Mouse (Mus musculus) kidney, embryonic 15.5 days (tissue): ENCODE results near the gene Agpat4. TPM values are rescaled to one million over a fixed set of nuclear protein-coding genes. Genes with fewer than 3 reads are reported as not detected.

Source experiments
- ATAC-seq: fragments of 200-750 bp; cut with Nextera tagmentation; replicated peaks from 2 replicates; pipeline ENCODE4 v1.8.0; 2017; ENCODE audit warnings: moderate TSS enrichment; ENCODE audit not compliant: low FRiP score
- H3K27ac ChIP-seq: fragments of 300-500 bp; sonication (generic); 2 replicates; pipeline ENCODE4 v1.5.1; 2015; ENCODE audit warnings: mild to moderate bottlenecking, inconsistent platforms
- H3K27me3 ChIP-seq: fragments of 300-500 bp; sonication (generic); 2 replicates; pipeline ENCODE4 v1.6.1; 2015; ENCODE audit warnings: inconsistent platforms
- H3K36me3 ChIP-seq: fragments of 300-500 bp; sonication (generic); 2 replicates; pipeline ENCODE4 v1.6.1; 2015; ENCODE audit warnings: inconsistent platforms
- H3K4me1 ChIP-seq: fragments of 300-500 bp; sonication (generic); 2 replicates; pipeline ENCODE4 v1.6.1; 2015; ENCODE audit warnings: inconsistent platforms
- H3K4me2 ChIP-seq: fragments of 300-500 bp; sonication (generic); 2 replicates; pipeline ENCODE4 v1.6.1; 2015; ENCODE audit warnings: moderate library complexity, mild to moderate bottlenecking, inconsistent platforms
- H3K4me3 ChIP-seq: fragments of 300-500 bp; sonication (generic); replicated peaks from 2 replicates; pipeline ENCODE4 v1.5.1; 2015; ENCODE audit warnings: mild to moderate bottlenecking, inconsistent platforms
- H3K9ac ChIP-seq: fragments of 300-500 bp; sonication (generic); 2 replicates; pipeline ENCODE4 v1.6.1; 2015; ENCODE audit warnings: mild to moderate bottlenecking, inconsistent platforms
- H3K9me3 ChIP-seq: fragments of 300-500 bp; sonication (generic); replicated peaks from 2 replicates; pipeline ENCODE4 v1.6.1; 2016; ENCODE audit warnings: inconsistent platforms
- WGBS: fragments of 180-500 bp; shearing (Covaris S2); methylation state at CpG from one replicate; pipeline ENCODE4 v1.1.7; 2015; ENCODE audit warnings: mixed read lengths; 5-methylcytosine and 5-hydroxymethylcytosine counted together
- polyA plus RNA-seq: library from polyadenylated mRNA; unstranded; fragments of >200 nt; fragmentation: Nextera tagmentation; extraction: Ambion mirVana; gene quantifications from 2 replicates; pipeline ENCODE4 v1.2.1, GENCODE M21; 2015

The Agpat4 gene
- polyA plus RNA-seq, 1 experiment from 2014 or later = 37.2 TPM

DNA sequence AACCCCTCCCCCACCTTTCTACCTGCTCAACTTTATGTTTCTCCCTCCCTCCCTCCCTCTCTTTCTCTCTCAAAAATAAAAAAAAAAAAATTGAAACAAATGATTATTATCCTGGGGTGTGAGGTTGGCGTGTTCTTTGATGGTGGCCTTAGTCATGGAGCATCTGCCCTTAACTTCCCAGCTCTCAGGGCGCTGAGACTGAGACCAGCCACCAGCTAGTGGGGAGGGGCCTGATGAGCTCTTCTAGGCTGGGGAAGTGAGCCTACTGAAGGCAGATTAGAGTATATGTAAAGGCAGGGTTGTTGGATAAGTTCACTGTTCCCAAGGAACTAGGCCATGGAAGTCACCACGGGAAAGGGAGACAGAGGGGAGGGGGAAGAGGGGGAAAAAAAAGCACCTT is 85.7 kb downstream of the Agpat4 start:
- H3K9ac ChIP-seq = no peak overlapping the region
- ATAC-seq = no peak
- 0 out of 2 replicates have a peak, but pooled peaks cover 11% of the 10 kb centered on the region for H3K36me3 ChIP-seq
- WGBS = 74% methylated on average over 3 of the region's 3 CpGs
- H3K27ac ChIP-seq = no peak overlapping the region
- H3K4me2 ChIP-seq = no peak overlapping the region
- H3K4me1 ChIP-seq = peaks cover 53% of the 10 kb centered on the region
- no peak overlapping the region for H3K4me3 ChIP-seq
- no peaks in the 10 kb centered on the region for H3K27me3 ChIP-seq
- no peaks in the 10 kb centered on the region for H3K9me3 ChIP-seq

DNA sequence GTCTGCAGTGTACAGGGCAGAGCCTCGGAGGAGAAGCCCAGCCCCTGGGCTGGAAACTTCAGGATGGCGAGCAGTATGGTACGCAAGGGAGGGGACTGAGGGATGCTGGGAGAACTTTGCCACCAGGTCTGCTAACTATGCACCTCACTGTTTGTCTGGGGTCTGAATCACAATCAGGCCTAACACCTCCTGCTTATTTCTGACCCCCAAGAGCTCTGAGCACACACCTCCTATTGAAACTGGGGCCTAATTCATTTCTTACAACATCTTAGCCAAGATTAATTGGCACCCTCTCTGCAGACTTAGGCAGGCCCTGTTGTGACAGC is 86.1 kb downstream of the Agpat4 start:
- ATAC-seq = no peak
- peaks cover 52% of the 10 kb centered on the region for H3K4me1 ChIP-seq
- no peaks in the 10 kb centered on the region for H3K27me3 ChIP-seq
- 0 out of 2 replicates have a peak overlapping the region, but pooled peaks have one; percentile 52 for H3K27ac ChIP-seq
- no peak overlapping the region for H3K4me3 ChIP-seq
- H3K9me3 ChIP-seq = no peaks in the 10 kb centered on the region
- no peak overlapping the region for H3K9ac ChIP-seq
- H3K4me2 ChIP-seq = no peak overlapping the region
- 82% methylated on average over 3 of the region's 3 CpGs for WGBS
- 0 out of 2 replicates have a peak, but pooled peaks cover 7% of the 10 kb centered on the region for H3K36me3 ChIP-seq

DNA sequence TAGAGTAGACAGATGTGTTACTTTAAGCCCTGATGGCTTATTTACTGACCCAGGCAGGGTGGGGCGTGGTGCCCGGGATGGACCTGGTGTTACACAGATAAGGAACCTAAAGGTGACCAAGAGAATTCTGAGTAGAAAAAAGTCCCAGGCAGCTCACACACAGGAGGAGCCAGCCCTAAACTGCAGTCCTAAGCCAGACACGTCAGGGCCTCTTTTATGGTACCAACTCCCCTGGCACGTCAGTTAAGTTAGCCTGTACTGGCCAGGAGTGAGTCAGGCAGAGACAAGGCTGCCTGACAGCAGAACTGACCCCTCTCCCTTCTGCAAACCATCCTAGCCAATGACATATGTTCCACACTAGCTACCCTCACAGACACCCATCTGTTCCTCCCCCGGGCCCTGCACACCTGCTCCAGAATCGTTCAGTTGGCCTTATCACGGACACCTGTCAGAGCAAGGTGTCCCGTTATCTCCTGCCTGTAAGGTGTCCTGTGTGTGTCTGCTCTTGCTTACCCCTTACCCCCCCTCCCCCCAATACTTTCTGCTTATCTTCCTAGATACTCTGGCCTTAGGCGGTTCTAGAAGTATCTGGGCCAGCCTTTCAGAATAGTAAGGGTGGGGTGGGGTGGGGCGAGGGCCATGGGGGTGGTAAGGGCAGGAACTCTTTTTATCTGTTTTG is 86.7 kb downstream of the Agpat4 start:
- Histone ChIP-seq H3K4me3 (no peak overlapping the region), H3K36me3 (0 out of 2 replicates have a peak, but pooled peaks cover 2% of the 10 kb centered on the region), H3K4me2 (no peak overlapping the region), H3K27ac (peak overlapping the region; percentile 52), H3K4me1 (peaks cover 52% of the 10 kb centered on the region), H3K9me3 (no peaks in the 10 kb centered on the region), H3K27me3 (no peaks in the 10 kb centered on the region), H3K9ac (no peak overlapping the region)
- peak; percentile 62 for ATAC-seq
- 49% methylated on average over 10 of the region's 10 CpGs for WGBS

DNA sequence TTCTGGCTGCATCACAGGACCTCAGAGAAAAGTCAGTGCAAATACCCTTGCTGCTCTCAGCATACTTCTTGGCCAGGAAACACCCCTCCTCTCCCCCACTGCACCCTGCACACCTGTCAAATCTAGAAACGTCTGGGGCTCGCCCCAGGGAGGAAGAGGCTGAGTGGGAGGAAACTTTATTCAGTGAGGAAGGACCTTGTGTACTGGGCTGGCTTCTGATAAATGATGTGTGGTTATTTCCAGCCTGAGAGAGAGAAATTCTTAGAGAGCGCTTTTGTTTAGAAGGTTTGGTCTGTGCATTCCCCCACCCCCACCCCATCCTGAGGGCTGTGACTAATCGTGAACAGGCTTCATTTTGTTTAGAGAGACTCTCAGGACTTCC is 87.2 kb downstream of the Agpat4 start:
- whole genome bisulfite sequencing = 13% methylated on average over 4 of the region's 4 CpGs

DNA sequence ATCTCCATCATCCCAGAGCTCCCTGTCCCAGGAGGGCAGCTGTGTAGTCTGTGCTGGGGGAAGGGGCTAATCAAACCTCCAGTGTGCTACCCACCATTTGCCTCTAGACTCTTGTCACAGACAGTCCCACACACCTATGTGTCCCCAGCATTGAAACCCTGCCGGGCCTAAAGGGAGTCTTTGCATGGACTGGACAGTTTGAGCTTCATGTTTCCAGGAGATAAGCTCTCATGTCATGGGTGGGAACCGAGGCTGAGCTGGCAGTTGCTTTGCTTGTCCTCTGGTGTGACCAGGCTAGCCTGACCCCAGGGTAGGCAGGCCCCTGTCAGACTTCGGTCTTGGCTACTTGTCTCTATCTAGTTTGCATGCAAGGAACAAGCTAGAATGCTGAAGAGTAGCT is 87.7 kb downstream of the Agpat4 start:
- 67% methylated on average over 3 of the region's 3 CpGs for WGBS
- ATAC-seq = no peak; the same call in 1 of the 2 replicates
- H3K27ac ChIP-seq = peak overlapping the region; percentile 52
- H3K36me3 ChIP-seq = peaks cover 2% of the 10 kb centered on the region
- no peaks in the 10 kb centered on the region for H3K27me3 ChIP-seq
- no peak overlapping the region for H3K4me2 ChIP-seq
- peaks cover 52% of the 10 kb centered on the region for H3K4me1 ChIP-seq
- H3K9me3 ChIP-seq = no peaks in the 10 kb centered on the region
- H3K9ac ChIP-seq = no peak overlapping the region
- H3K4me3 ChIP-seq = no peak overlapping the region

More for the DNA sequence above, 87.2 kb downstream of the Agpat4 start:
- H3K27me3 ChIP-seq = no peaks in the 10 kb centered on the region
- H3K4me3 ChIP-seq = no peak overlapping the region
- ATAC-seq = no peak; the same call in none of the 2 replicates
- H3K4me1 ChIP-seq = peaks cover 52% of the 10 kb centered on the region
- peak overlapping the region; percentile 52 for H3K27ac ChIP-seq
- no peaks in the 10 kb centered on the region for H3K36me3 ChIP-seq
- H3K9me3 ChIP-seq = no peaks in the 10 kb centered on the region
- H3K9ac ChIP-seq = no peak overlapping the region
- H3K4me2 ChIP-seq = no peak overlapping the region

DNA sequence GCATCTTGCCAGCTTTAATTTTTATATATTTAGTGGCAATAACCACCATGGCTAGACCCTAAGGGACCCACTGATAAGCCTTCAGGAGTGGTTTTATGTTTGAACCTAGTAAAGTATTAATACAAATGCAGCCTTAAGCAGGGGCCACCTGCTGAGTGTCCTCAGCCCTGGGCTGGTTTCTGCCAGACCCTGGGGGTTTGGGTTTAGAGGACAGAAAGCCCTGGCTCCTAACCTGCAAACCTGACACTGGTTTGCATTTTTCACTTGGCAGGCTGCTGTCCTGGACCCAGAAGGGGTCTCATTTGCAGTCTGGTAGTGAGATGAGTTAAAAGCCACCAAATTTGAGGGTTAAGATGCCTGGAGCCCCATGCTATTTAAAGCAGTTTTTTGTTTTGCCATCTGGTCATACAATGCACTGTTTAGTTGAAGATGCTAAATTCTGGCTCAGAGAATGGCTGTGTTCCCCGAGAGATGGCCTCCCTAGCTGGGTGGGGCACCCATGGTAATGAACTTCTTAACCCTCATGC is 88.6 kb downstream of the Agpat4 start:
- H3K4me2 ChIP-seq = no peak overlapping the region

DNA sequence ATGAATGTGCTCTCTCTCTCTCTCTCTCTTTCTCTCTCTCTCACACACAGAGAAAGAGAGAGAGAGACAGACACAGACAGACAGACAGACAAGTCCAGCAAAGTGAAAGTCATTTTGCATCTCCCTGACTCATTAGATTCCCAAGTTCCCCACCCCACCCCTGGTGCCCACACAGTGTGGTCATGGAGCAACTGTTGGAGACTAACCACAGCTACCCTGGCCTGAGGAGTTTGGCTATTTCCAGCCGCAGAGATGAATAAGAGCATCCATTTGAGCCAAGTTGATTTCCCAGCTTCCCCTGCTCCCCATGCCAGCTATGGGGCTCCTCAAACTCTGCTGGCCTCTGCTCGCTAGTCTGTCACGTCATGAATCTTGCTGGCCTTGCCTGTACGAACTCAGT is 91.0 kb downstream of the Agpat4 start:
- no peak overlapping the region for H3K4me3 ChIP-seq
- H3K36me3 ChIP-seq = peaks cover 32% of the 10 kb centered on the region
- no peak for ATAC-seq
- 77% methylated on average over 4 of the region's 4 CpGs for WGBS
- H3K4me1 ChIP-seq = peaks cover 35% of the 10 kb centered on the region
- H3K9ac ChIP-seq = no peak overlapping the region
- no peak overlapping the region for H3K27ac ChIP-seq
- H3K4me2 ChIP-seq = no peak overlapping the region
- H3K27me3 ChIP-seq = no peaks in the 10 kb centered on the region
- H3K9me3 ChIP-seq = no peaks in the 10 kb centered on the region

More for the DNA sequence above, 88.6 kb downstream of the Agpat4 start:
- no peaks in the 10 kb centered on the region for H3K9me3 ChIP-seq
- whole genome bisulfite sequencing = 32% methylated on average over 1 of the region's 1 CpGs
- no peak overlapping the region for H3K27ac ChIP-seq
- peaks cover 10% of the 10 kb centered on the region for H3K36me3 ChIP-seq
- peaks cover 51% of the 10 kb centered on the region for H3K4me1 ChIP-seq
- H3K4me3 ChIP-seq = no peak overlapping the region
- ATAC-seq = no peak
- H3K27me3 ChIP-seq = no peaks in the 10 kb centered on the region
- H3K9ac ChIP-seq = no peak overlapping the region

DNA sequence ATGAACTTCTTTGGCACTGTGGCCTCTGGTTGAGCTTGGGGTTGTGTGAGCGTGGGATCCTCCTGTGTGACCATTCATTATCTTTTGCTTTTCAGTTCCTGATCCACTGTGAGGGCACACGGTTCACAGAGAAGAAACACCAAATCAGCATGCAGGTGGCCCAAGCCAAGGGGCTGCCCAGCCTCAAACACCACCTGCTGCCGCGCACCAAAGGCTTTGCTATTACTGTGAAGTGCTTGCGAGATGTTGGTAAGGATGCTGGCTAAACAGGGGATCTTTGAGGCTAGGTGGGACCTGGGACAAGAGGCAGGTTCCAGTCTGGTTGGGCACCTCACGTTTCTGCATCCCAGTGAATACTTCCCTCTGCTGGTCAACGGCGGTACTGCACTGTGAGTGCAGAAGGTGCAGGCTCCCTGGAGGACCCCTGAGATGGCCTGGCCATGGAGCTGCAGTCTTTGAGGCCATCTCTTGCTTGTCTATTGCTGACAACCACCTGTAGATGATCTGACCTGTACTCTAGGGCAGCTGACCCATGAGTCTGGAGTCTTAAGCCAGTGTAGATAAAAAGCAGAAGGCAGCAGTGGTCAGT is 92.1 kb downstream of the Agpat4 start:
- H3K9me3 ChIP-seq = no peaks in the 10 kb centered on the region
- no peak overlapping the region for H3K4me3 ChIP-seq
- WGBS = 30% methylated on average over 8 of the region's 8 CpGs
- ATAC-seq = 0 out of 2 replicates have a peak, but pooled peaks have one; percentile 52
- no peak overlapping the region for H3K4me2 ChIP-seq
- no peak overlapping the region for H3K9ac ChIP-seq
- no peaks in the 10 kb centered on the region for H3K27me3 ChIP-seq
- H3K27ac ChIP-seq = no peak overlapping the region
- H3K4me1 ChIP-seq = peaks cover 24% of the 10 kb centered on the region
- H3K36me3 ChIP-seq = peaks cover 44% of the 10 kb centered on the region

DNA sequence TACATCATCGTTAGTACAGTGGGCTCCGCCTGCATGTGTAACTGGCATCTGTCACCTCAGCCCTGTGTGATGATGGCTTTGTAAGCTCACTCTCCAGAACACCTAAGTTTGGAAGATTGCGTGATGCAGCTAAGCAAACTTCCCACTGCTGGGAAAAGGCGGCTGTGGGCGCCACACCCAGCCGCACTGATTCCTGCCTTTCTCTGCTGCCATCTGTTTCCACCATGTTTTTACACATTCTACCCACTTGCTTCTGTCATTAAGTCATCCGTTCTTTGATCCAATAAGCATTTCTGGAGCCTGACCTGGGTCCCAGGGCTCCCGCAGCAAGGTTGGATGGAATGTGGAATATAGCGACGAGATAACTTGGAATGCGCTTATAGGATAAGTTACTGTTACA is 93.4 kb downstream of the Agpat4 start:
- Histone ChIP-seq H3K4me2 (no peak overlapping the region), H3K9me3 (no peaks in the 10 kb centered on the region), H3K27me3 (no peaks in the 10 kb centered on the region), H3K4me3 (no peak overlapping the region), H3K27ac (no peak overlapping the region), H3K9ac (no peak overlapping the region), H3K36me3 (peaks cover 55% of the 10 kb centered on the region), H3K4me1 (peaks cover 15% of the 10 kb centered on the region)
- WGBS = 93% methylated on average over 11 of the region's 11 CpGs
- no peak for ATAC-seq

DNA sequence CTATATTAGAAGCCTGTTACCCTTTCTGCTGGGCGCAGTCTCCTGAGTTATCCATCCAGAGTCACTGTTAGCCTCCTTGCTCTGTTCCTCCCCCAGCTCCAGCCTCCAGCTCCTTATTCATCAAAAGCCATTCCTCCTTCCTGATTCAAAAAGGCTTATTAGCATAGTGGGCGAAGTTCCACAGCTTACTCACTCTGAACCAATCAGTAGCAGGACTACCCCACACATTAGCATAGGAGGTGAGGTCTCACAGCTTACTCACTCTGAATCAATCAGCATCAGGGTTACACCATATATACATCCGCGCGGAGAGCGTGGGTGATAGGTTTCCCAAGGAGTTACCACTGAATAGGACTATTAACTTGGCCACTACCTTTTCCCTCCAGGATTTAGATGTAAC is 93.8 kb downstream of the Agpat4 start:
- no peak overlapping the region for H3K27ac ChIP-seq
- ATAC-seq = no peak
- H3K36me3 ChIP-seq = peaks cover 60% of the 10 kb centered on the region
- H3K4me2 ChIP-seq = no peak overlapping the region
- no peaks in the 10 kb centered on the region for H3K27me3 ChIP-seq
- WGBS = 90% methylated on average over 6 of the region's 6 CpGs
- H3K9ac ChIP-seq = no peak overlapping the region
- peaks cover 10% of the 10 kb centered on the region for H3K4me1 ChIP-seq
- no peaks in the 10 kb centered on the region for H3K9me3 ChIP-seq
- H3K4me3 ChIP-seq = no peak overlapping the region

DNA sequence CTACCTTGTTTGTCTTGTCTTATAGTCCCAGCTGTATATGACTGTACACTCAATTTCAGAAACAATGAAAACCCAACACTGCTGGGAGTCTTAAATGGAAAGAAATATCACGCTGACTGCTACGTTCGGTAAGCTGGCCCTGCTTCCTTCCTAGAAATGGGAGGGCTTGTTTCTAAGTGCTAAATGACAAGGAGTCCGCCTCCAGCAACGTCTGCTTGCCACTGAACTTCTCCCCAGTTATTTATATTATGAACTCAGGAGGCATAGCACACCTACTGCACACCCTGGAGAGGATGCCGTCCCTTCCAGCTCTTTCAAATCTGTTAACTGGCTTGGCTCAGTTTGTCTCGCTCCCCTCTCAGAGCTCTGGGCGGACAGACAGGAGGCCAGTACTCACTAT is 94.9 kb downstream of the Agpat4 start:
- H3K4me3 ChIP-seq = no peak overlapping the region
- no peaks in the 10 kb centered on the region for H3K9me3 ChIP-seq
- peaks cover 71% of the 10 kb centered on the region for H3K36me3 ChIP-seq

DNA sequence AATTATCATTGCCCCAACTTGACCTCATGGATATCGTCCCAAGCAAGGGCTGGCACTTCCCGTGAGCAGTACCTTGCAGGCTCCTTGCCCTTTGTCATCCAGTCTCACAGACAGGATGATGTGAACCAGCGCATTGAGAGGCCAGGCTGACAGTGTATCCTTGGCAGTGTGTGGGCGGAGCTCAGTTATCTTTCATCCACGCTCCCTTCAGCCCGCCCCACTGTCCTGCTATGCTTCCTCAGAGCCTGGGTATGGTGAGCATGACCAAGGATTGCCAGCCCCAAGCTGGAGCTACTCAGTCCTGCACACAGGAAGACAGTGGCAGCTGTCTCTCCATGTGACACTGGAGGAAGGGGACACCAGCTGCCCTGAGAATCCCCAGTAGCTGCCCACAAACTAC is 97.7 kb downstream of the Agpat4 start:
- Histone ChIP-seq H3K36me3 (peaks cover 95% of the 10 kb centered on the region), H3K4me1 (no peaks in the 10 kb centered on the region), H3K4me3 (no peak overlapping the region), H3K27me3 (no peaks in the 10 kb centered on the region), H3K9ac (no peak overlapping the region), H3K9me3 (no peaks in the 10 kb centered on the region), H3K4me2 (no peak overlapping the region), H3K27ac (no peak overlapping the region)
- no peak for ATAC-seq
- WGBS = 67% methylated on average over 6 of the region's 6 CpGs

More for the DNA sequence above, 94.9 kb downstream of the Agpat4 start:
- H3K27ac ChIP-seq = no peak overlapping the region
- H3K4me2 ChIP-seq = no peak overlapping the region
- H3K9ac ChIP-seq = no peak overlapping the region
- WGBS = 91% methylated on average over 8 of the region's 8 CpGs
- H3K4me1 ChIP-seq = no peaks in the 10 kb centered on the region
- ATAC-seq = no peak
- no peaks in the 10 kb centered on the region for H3K27me3 ChIP-seq
